Mouse (Mus musculus) right cerebral cortex, postnatal 25 days (tissue): ENCODE data around the gene Ctsa.
A peak's percentile ranks its signal among the peaks of the same experiment; 100 is the strongest.

Experiments
- DNase-seq: peaks from one replicate; pipeline ENCODE4 v3.0.0; 2022

Gene Ctsa

DNA sequence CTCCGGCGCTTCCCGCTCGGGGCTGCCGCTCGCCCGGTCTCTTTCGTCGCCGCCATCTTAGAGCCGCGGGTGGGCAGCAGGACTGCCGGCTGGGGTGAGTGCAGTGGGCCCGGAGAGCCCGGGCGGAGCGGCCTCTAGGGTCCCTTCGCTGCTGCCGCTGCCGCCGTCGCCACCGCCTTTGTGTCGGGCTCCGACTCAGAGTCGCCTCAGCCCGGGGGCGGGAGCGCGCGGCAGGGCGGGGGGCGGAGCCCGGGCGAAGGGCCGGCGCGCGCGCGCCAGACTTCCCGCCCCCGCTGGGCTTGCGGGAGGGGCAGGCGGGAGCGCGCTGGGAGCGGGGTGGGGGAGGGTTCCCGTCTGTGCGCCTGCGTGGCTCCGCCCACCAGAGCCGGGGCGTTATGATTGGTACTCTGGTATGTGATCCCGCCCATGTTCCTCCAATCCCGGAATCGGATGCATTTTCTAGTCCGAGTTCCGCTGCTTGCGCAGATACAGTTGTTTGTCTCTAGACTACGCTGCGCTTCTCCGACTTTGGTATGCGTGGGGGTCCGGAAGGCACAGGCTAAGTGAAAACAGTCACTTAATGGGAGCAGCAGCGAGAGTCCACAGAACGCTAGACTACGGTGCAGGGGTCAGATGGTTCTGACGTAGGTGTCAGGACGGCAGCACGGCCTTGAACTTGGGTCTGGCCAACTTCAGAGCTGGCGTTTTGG is 47.0 kb downstream of the Ctsa start:
- peak; percentile 92 for DNase-seq

- no peak for DNase-seq
Observed at GRCm38 (mm10) chr2:164882619-164883018, 49.9 kb downstream of the Ctsa start.

- DNase-seq = peak; percentile 77
Observed at GRCm38 (mm10) chr2:164885788-164886187, 53.1 kb downstream of the Ctsa start.

- no peak for DNase-seq
Observed at GRCm38 (mm10) chr2:164886617-164887016, 53.9 kb downstream of the Ctsa start.

- DNase-seq = no peak
Observed at GRCm38 (mm10) chr2:164888996-164889395, 56.3 kb downstream of the Ctsa start.

GRCm38 (mm10) chr2:164889960-164890359 is 57.3 kb downstream of the Ctsa start:
- DNase-seq = no peak
